ENCODE assay signal across 8 mouse cellular contexts in genomic region chr5:124536776-124537175, GRCm38 (mm10). TPM values are rescaled to one million over a fixed set of nuclear protein-coding genes. Genes with fewer than 3 reads are reported as not detected.
A peak's percentile ranks its signal among the peaks of the same experiment; 100 is the strongest.
DNase-seq lines count a peak whose midpoint lies in the region; ATAC-seq and TF ChIP-seq lines count a peak whose summit lies in the region.

No protein-coding gene starts in this region.

- H3K27me3 ChIP-seq in E14TG2a.4 (ENCODE audit: insufficient read depth, low read length) = no peaks in the 10 kb centered on the region
- no peaks in the 10 kb centered on the region for H3K27me3 ChIP-seq in forebrain, embryonic 14.5 days (replicated peaks; ENCODE audit: control insufficient read depth, insufficient read depth, low read length)
- H3K27me3 ChIP-seq in limb, embryonic 10.5 days (ENCODE audit: low read depth, poor library complexity, severe bottlenecking) = no peaks in the 10 kb centered on the region

- H3K36me3 ChIP-seq in E14TG2a.4 (ENCODE audit: insufficient read depth, low read length) = no peaks in the 10 kb centered on the region
- H3K36me3 ChIP-seq in forebrain, embryonic 14.5 days (ENCODE audit: control insufficient read depth, insufficient read depth, low read length) = no peaks in the 10 kb centered on the region
- H3K36me3 ChIP-seq in limb, embryonic 10.5 days = no peaks in the 10 kb centered on the region

- no peak overlapping the region for H3K27ac ChIP-seq in forebrain, embryonic 14.5 days (ENCODE audit: low read depth, low read length)
- peak overlapping the region; percentile 66 for H3K27ac ChIP-seq in limb, embryonic 10.5 days

- 0 out of 2 replicates have a peak overlapping the region, but pooled peaks have one; percentile 16 for H3K4me2 ChIP-seq in forebrain, embryonic 14.5 days (ENCODE audit: low read length)

- 2% methylated on average over 14 of the region's 17 CpGs for WGBS in forebrain, embryonic 14.5 days
- 3% methylated on average over 17 of the region's 17 CpGs for WGBS in limb, embryonic 10.5 days

- peaks cover 49% of the 10 kb centered on the region for H3K4me1 ChIP-seq in E14TG2a.4 (replicated peaks; ENCODE audit: low read depth, low read length)
- peaks cover 3% of the 10 kb centered on the region for H3K4me1 ChIP-seq in forebrain, embryonic 14.5 days (ENCODE audit: control insufficient read depth, insufficient read depth, low read length)
- H3K4me1 ChIP-seq in limb, embryonic 10.5 days = peaks cover 22% of the 10 kb centered on the region

- H3K9ac ChIP-seq in forebrain, embryonic 14.5 days (ENCODE audit: low read length) = peak overlapping the region; percentile 29; the same call in 1 of the 2 replicates

- no peaks in the 10 kb centered on the region for H3K9me3 ChIP-seq in E14TG2a.4 (ENCODE audit: low read length)
- no peaks in the 10 kb centered on the region for H3K9me3 ChIP-seq in forebrain, embryonic 14.5 days (replicated peaks; ENCODE audit: control insufficient read depth, low read length)
- no peaks in the 10 kb centered on the region for H3K9me3 ChIP-seq in limb, embryonic 10.5 days (replicated peaks)

- TF ChIP-seq CTCF in E14TG2a.4 (conservative IDR thresholded peaks at IDR 0.05; ENCODE audit: low read length) = 0 out of 2 replicates have a peak, but pooled peaks have one; percentile 6

- no peak for ATAC-seq in forebrain, embryonic 14.5 days
- ATAC-seq in megakaryocyte progenitor cell, adult 5-6 weeks (replicated peaks; ENCODE audit: poor library complexity) = 0 out of 2 replicates have a peak, but pooled peaks have one; percentile 5

- peak; percentile 37 for DNase-seq in Muller cell, postnatal 12 days (ENCODE audit: inconsistent ontology term)
- DNase-seq in forebrain, embryonic 14.5 days (ENCODE audit: low spot score) = no peak
- DNase-seq in heart, postnatal 4 days = peak; percentile 75
- peak; percentile 59 for DNase-seq in limb, embryonic 10.5 days (ENCODE audit: low spot score)
- DNase-seq in thymus, postnatal 0 days (ENCODE audit: low spot score) = peak; percentile 24
- DNase-seq in right cerebral cortex, postnatal 10 days (ENCODE audit: low spot score in 2 of 2) = no peak

- H3K4me3 ChIP-seq in E14TG2a.4 (replicated peaks; ENCODE audit: low read length) = peak overlapping the region; percentile 62
- H3K4me3 ChIP-seq in forebrain, embryonic 14.5 days (ENCODE audit: low read depth, low read length) = peak overlapping the region; percentile 8; the same call in 1 of the 2 replicates
- peak overlapping the region; percentile 40 for H3K4me3 ChIP-seq in limb, embryonic 10.5 days

RNA-seq across cellular contexts. Expression of gene Tmed2, which starts 3.7 kb away (rescaled TPM):
- polyA plus RNA-seq in forebrain, embryonic 14.5 days (2014; fragmentation: Nextera tagmentation; extraction: Ambion mirVana) = 416 and 423 TPM in 2 replicates
- total RNA-seq in heart, postnatal 4 days (2021) = 100 to 1,000 TPM; 217 to 226 TPM
- polyA plus RNA-seq in limb, embryonic 10.5 days (2016; fragmentation: Nextera tagmentation; extraction: Ambion mirVana) = 501 and 540 TPM in 2 replicates
- 851 and 960 TPM in 2 replicates for total RNA-seq in megakaryocyte progenitor cell, adult 5-6 weeks (2015)
- 795 and 1,001 TPM in 2 replicates for total RNA-seq in megakaryocyte progenitor cell, adult 5-6 weeks (2017)
- 489 and 490 TPM in 2 replicates for polyA plus RNA-seq in thymus, postnatal 0 days (2015; fragmentation: Nextera tagmentation; extraction: Ambion mirVana)

RNA-seq across cellular contexts. Expression of gene Rilpl1, which starts 5.6 kb away (rescaled TPM):
- polyA plus RNA-seq in forebrain, embryonic 14.5 days (2014; fragmentation: Nextera tagmentation; extraction: Ambion mirVana) = 10.4 and 11.0 TPM in 2 replicates
- total RNA-seq in heart, postnatal 4 days (2021) = 10 to 100 TPM; 50.3 to 53.6 TPM
- polyA plus RNA-seq in limb, embryonic 10.5 days (2016; fragmentation: Nextera tagmentation; extraction: Ambion mirVana) = 25.2 and 26.1 TPM in 2 replicates
- total RNA-seq in megakaryocyte progenitor cell, adult 5-6 weeks (2015) = 0.54 TPM in 1 of 2 replicates, not detected in the other
- 0.21 and 0.61 TPM in 2 replicates for total RNA-seq in megakaryocyte progenitor cell, adult 5-6 weeks (2017)
- polyA plus RNA-seq in thymus, postnatal 0 days (2015; fragmentation: Nextera tagmentation; extraction: Ambion mirVana) = 4.6 and 4.8 TPM in 2 replicates

RNA-seq across cellular contexts. Expression of gene Ddx55, which starts 15.9 kb away (rescaled TPM):
- 16.8 and 21.2 TPM in 2 replicates for polyA plus RNA-seq in forebrain, embryonic 14.5 days (2014; fragmentation: Nextera tagmentation; extraction: Ambion mirVana)
- 1 to 10 TPM; 7.8 to 8.5 TPM for total RNA-seq in heart, postnatal 4 days (2021)
- polyA plus RNA-seq in limb, embryonic 10.5 days (2016; fragmentation: Nextera tagmentation; extraction: Ambion mirVana) = 17.0 and 18.0 TPM in 2 replicates
- 13.7 and 15.3 TPM in 2 replicates for total RNA-seq in megakaryocyte progenitor cell, adult 5-6 weeks (2015)
- total RNA-seq in megakaryocyte progenitor cell, adult 5-6 weeks (2017) = 15.2 and 15.7 TPM in 2 replicates
- 16.5 and 19.7 TPM in 2 replicates for polyA plus RNA-seq in thymus, postnatal 0 days (2015; fragmentation: Nextera tagmentation; extraction: Ambion mirVana)

RNA-seq across cellular contexts. Expression of gene Eif2b1, which starts 42.2 kb away (rescaled TPM):
- polyA plus RNA-seq in forebrain, embryonic 14.5 days (2014; fragmentation: Nextera tagmentation; extraction: Ambion mirVana) = 79.9 and 81.9 TPM in 2 replicates
- total RNA-seq in heart, postnatal 4 days (2021) = 10 to 100 TPM; 38.6 to 42.5 TPM
- 89.6 and 98.8 TPM in 2 replicates for polyA plus RNA-seq in limb, embryonic 10.5 days (2016; fragmentation: Nextera tagmentation; extraction: Ambion mirVana)
- total RNA-seq in megakaryocyte progenitor cell, adult 5-6 weeks (2015) = 45.9 and 53.7 TPM in 2 replicates
- 26.1 and 40.1 TPM in 2 replicates for total RNA-seq in megakaryocyte progenitor cell, adult 5-6 weeks (2017)
- 69.5 and 71.1 TPM in 2 replicates for polyA plus RNA-seq in thymus, postnatal 0 days (2015; fragmentation: Nextera tagmentation; extraction: Ambion mirVana)

RNA-seq across cellular contexts. Expression of gene Gtf2h3, which starts 42.2 kb away (rescaled TPM):
- 62.9 and 67.3 TPM in 2 replicates for polyA plus RNA-seq in forebrain, embryonic 14.5 days (2014; fragmentation: Nextera tagmentation; extraction: Ambion mirVana)
- total RNA-seq in heart, postnatal 4 days (2021) = 10 to 100 TPM; 20.1 to 23.9 TPM
- polyA plus RNA-seq in limb, embryonic 10.5 days (2016; fragmentation: Nextera tagmentation; extraction: Ambion mirVana) = 115 TPM in 2 replicates
- total RNA-seq in megakaryocyte progenitor cell, adult 5-6 weeks (2015) = 13.8 and 16.2 TPM in 2 replicates
- 29.7 and 37.5 TPM in 2 replicates for total RNA-seq in megakaryocyte progenitor cell, adult 5-6 weeks (2017)
- polyA plus RNA-seq in thymus, postnatal 0 days (2015; fragmentation: Nextera tagmentation; extraction: Ambion mirVana) = 43.8 and 50.2 TPM in 2 replicates

Comparison
In these comparisons a context has a peak if more than half of its experiments do, and no peak if none do; other contexts are left out.
1. H3K4me3 ChIP-seq: peak in every context shown above with its lines; median percentile 62 in E14TG2a.4; 40 in limb, embryonic 10.5 days; 8 in forebrain, embryonic 14.5 days.
2. DNase-seq: peak in Muller cell, postnatal 12 days (single experiment), heart, postnatal 4 days (single experiment), limb, embryonic 10.5 days (single experiment) and thymus, postnatal 0 days (single experiment); none in forebrain, embryonic 14.5 days (single experiment) and right cerebral cortex, postnatal 10 days (0 of 2).